Mouse (Mus musculus) stomach, embryonic 14.5 days (tissue): ENCODE measurements around the gene Hist1h4k. TPM values are rescaled to one million over a fixed set of nuclear protein-coding genes. Genes with fewer than 3 reads are reported as not detected.
"Not testable (repeated sequence)": the region's sequence is repeated elsewhere in the genome, so short reads cannot be mapped to it uniquely, and the experiment has no call there.

Source experiments
- ATAC-seq: fragments of 200-750 bp; cut with Nextera tagmentation; 2 replicates; pipeline ENCODE4 v1.8.0; 2017; ENCODE audit warnings: low read depth, moderate TSS enrichment; ENCODE audit not compliant: insufficient number of reproducible peaks, insufficient read depth, low FRiP score
- H3K27ac ChIP-seq: fragments of 300-500 bp; sonication (generic); 2 replicates; pipeline ENCODE4 v1.5.1; 2014; ENCODE audit warnings: mild to moderate bottlenecking, low read length, moderate library complexity, mixed read lengths
- H3K27me3 ChIP-seq: fragments of 300-500 bp; sonication (generic); 2 replicates; pipeline ENCODE4 v1.6.1; 2014; ENCODE audit warnings: low read length, control low read depth, mixed read lengths; ENCODE audit not compliant: control insufficient read depth, insufficient read depth
- H3K36me3 ChIP-seq: fragments of 300-500 bp; sonication (generic); 2 replicates; pipeline ENCODE4 v1.6.1; 2014; ENCODE audit warnings: mild to moderate bottlenecking, control low read depth, low read length, moderate library complexity, mixed read lengths; ENCODE audit not compliant: control insufficient read depth, insufficient read depth
- H3K4me1 ChIP-seq: fragments of 300-500 bp; sonication (generic); 2 replicates; pipeline ENCODE4 v1.6.1; 2014; ENCODE audit warnings: low read length, control low read depth, mixed read lengths; ENCODE audit not compliant: control insufficient read depth, insufficient read depth
- H3K4me2 ChIP-seq: fragments of 300-500 bp; sonication (generic); replicated peaks from 2 replicates; pipeline ENCODE4 v1.6.1; 2014; ENCODE audit warnings: low read depth, low read length, control low read depth
- H3K4me3 ChIP-seq: fragments of 300-500 bp; sonication (generic); 2 replicates; pipeline ENCODE4 v1.5.1; 2014; ENCODE audit warnings: low read depth, low read length, control low read depth
- H3K9ac ChIP-seq: fragments of 300-500 bp; sonication (generic); replicated peaks from 2 replicates; pipeline ENCODE4 v1.6.1; 2014; ENCODE audit warnings: low read depth, mild to moderate bottlenecking, control low read depth, low read length, moderate library complexity, mixed read lengths
- H3K9me3 ChIP-seq: fragments of 300-500 bp; sonication (generic); 2 replicates; pipeline ENCODE4 v1.6.1; 2016; ENCODE audit warnings: low read depth, low read length, control low read depth; ENCODE audit not compliant: control insufficient read depth
- WGBS: fragments of 180-500 bp; shearing (Covaris S2); extraction: QIAGEN DNeasy Blood & Tissue Kit; methylation state at CpG from one replicate; pipeline ENCODE4 v1.1.7; 2014; 5-methylcytosine and 5-hydroxymethylcytosine counted together
- polyA plus RNA-seq: library from polyadenylated mRNA; unstranded; fragments of >200 nt; fragmentation: Nextera tagmentation; extraction: Ambion mirVana; gene quantifications from 2 replicates; pipeline ENCODE4 v1.2.1, GENCODE M21; 2014

Gene Hist1h4k
- polyA plus RNA-seq, 1 experiment from 2014 or later: 13.1 TPM

DNA sequence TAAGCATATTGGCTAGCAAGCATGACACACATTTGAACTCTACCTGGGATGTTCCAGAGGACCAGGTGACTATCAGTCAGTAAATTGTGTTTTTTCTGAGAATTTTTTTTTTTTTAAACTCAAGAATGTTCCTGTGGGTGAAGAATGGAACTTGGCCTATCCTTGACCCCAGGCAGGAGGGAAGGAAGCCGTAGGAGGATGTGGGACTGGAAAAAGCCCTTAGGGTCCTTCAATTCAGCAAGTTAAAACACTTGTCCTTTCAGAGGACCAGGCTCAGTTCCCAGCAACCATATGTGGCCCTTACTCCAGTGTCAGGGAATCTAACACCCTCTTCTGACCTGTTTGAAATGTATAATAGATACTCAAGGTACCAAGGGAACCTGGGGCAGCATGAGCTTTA, 20.8 kb downstream of the Hist1h4k start:
- no peaks in the 10 kb centered on the region for H3K9me3 ChIP-seq
- 64% methylated on average over 1 of the region's 1 CpGs for WGBS
- H3K36me3 ChIP-seq: no peaks in the 10 kb centered on the region
- H3K9ac ChIP-seq: no peak overlapping the region
- no peak for ATAC-seq
- no peaks in the 10 kb centered on the region for H3K4me1 ChIP-seq
- H3K27me3 ChIP-seq: no peaks in the 10 kb centered on the region
- no peak overlapping the region for H3K27ac ChIP-seq
- H3K4me3 ChIP-seq: no peak overlapping the region
- no peak overlapping the region for H3K4me2 ChIP-seq

DNA sequence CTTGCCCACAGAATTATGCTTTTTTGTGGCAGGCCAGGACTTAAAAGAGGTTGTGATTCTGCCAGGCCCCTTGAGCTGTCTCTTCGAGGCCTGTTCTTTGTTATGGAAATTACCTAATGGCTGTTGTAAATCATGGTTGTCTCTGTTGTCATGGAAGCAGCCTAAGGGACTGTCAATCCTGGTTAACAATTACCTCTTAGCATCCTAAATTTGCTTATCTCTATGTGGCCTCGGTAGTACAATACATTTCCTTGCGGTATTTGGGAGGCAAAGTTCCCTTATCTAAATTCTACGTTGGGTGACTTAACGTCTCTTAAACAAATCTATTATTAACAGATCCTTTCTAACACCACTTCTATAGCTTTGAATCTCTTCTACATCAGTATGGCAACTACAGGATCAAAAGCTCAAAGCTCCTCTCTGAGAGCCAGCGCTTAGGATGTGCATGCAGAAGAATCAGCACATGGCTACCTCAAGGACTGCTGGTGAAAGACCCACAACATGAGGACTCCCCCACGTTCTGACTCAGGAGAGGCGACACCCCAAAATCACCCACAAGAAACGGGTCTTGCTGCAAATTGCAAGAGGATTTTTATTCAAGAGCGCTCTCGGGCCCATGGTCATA, 22.2 kb downstream of the Hist1h4k start:
- WGBS: 35% methylated on average over 11 of the region's 11 CpGs
- no peaks in the 10 kb centered on the region for H3K27me3 ChIP-seq
- H3K36me3 ChIP-seq: no peaks in the 10 kb centered on the region
- no peak overlapping the region for H3K9ac ChIP-seq
- no peak overlapping the region for H3K4me3 ChIP-seq
- no peak overlapping the region for H3K27ac ChIP-seq
- no peaks in the 10 kb centered on the region for H3K9me3 ChIP-seq
- no peaks in the 10 kb centered on the region; the same call in 1 of the 2 replicates for H3K4me1 ChIP-seq
- no peak overlapping the region for H3K4me2 ChIP-seq
- no peak for ATAC-seq

DNA sequence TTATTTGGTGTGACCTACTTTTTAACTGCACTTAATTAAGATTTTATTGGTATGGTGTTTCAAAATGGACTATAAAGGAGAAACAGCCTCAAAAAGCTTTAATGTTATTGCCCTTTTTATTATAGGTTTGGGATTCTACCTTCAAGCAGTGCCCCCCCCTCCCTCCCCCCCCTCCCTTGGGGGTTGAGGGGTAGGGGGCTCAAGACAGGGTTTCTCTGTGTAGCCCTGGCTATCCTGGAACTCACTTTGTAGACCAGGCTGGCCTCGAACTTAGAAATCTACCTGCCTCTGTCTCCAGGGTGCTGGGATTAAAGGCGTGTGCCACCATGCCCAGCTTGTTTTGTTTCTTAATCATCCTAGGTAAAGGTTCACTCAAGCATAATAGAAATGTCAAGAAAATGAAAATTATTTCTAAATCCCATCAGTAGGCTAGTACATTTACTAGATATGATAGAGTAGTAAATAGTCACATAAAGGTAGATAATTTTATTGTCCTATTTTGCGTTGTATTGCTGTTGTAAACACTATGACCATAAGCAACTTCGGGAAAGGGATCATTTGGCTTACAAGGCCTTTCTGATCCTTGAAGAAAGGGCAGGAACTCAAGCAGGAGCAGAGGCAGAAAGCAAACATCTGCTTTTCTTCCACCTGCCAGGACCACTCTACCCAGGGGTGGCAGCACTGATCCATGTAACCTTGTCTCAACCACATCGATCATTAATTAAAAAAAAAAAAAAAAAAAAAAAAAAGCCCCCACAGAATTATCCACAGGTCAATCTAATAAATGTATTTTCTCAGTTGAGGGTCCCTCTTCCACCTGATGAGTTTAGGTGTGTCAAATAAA, 27.1 kb downstream of the Hist1h4k start:
- H3K4me2 ChIP-seq: peak overlapping the region; percentile 36
- H3K9me3 ChIP-seq: no peaks in the 10 kb centered on the region
- H3K36me3 ChIP-seq: no peaks in the 10 kb centered on the region
- peak overlapping the region; percentile 25; the same call in 1 of the 2 replicates for H3K4me3 ChIP-seq
- H3K4me1 ChIP-seq: peaks cover 13% of the 10 kb centered on the region; the same call in 1 of the 2 replicates
- H3K9ac ChIP-seq: no peak overlapping the region; the same call in 1 of the 2 replicates
- no peaks in the 10 kb centered on the region for H3K27me3 ChIP-seq
- peak overlapping the region; percentile 89; the same call in 1 of the 2 replicates for H3K27ac ChIP-seq
- no peak for ATAC-seq
- WGBS: 29% methylated on average over 5 of the region's 5 CpGs

DNA sequence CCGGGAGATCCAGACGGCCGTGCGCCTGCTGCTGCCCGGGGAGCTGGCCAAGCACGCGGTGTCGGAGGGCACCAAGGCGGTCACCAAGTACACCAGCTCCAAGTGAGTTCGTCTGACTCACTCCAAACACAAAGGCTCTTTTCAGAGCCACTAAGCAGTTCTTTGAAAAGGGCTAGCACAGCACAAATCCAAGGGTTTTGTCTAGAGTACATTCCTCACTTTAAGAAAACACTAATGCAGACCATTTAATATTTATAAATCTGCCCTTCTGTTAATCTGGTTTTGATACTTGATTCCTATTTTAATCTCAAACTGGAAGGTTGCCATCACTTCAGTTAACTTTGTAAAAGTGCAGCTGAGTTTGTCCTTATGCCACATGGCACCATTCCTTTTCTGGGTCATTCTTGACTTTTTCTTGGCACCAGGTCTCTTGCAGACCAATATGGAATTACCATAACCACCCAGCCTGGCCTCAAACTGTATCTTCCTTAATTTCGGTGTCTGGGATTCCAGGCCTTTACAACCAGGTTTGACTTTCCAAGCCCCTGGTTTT, 27.9 kb downstream of the Hist1h4k start:
- Histone ChIP-seq H3K4me3 (peak overlapping the region; percentile 25), H3K27me3 (no peaks in the 10 kb centered on the region), H3K9me3 (no peaks in the 10 kb centered on the region), H3K4me2 (peak overlapping the region; percentile 36), H3K9ac (peak overlapping the region; percentile 30; the same call in 1 of the 2 replicates), H3K27ac (peak overlapping the region; percentile 89), H3K4me1 (peaks cover 13% of the 10 kb centered on the region; the same call in 1 of the 2 replicates), H3K36me3 (no peaks in the 10 kb centered on the region)
- 2% methylated on average over 11 of the region's 11 CpGs for WGBS
- ATAC-seq: peak; percentile 11; the same call in 1 of the 2 replicates

DNA sequence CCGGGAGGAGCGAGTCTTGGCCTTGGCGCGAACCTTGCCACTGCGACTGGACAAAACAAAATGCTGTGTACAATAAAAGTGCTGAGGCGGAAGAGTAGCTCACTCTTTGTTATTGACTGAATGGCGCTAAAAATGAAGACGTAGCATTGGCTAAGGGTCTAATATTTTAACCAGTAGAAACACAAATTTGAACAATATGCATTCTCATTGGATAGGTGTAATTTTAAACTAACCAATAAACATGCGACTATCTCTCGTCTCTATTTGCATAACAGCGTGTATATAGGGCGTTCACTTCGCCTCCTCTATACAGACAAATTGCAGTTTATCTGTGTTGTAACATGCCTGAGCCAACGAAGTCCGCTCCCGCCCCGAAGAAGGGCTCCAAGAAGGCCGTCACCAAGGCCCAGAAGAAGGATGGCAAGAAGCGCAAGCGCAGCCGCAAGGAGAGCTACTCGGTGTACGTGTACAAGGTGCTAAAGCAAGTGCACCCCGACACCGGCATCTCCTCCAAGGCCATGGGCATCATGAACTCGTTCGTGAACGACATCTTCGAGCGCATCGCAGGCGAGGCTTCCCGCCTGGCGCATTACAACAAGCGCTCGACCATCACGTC, 28.4 kb downstream of the Hist1h4k start, which contains the start of gene Hist1h2bm:
Hist1h2bm (plus strand) TSS at position 288 of the 616 bp plus-strand sequence.
- not testable (repeated sequence) for H3K36me3 ChIP-seq, H3K27me3 ChIP-seq, H3K9me3 ChIP-seq
- peak within 1 kb of the TSS; percentile 42 for H3K4me2 ChIP-seq
- H3K4me1 ChIP-seq: peaks cover 13% of the 10 kb centered on the region; the same call in 1 of the 2 replicates
- peak within 1 kb of the TSS; percentile 89 for H3K27ac ChIP-seq
- peak; percentile 97 for ATAC-seq
- H3K4me3 ChIP-seq: peak within 1 kb of the TSS; percentile 39
- peak within 1 kb of the TSS; percentile 36; the same call in 1 of the 2 replicates for H3K9ac ChIP-seq
- WGBS: under 1% methylated on average over 37 of the region's 37 CpGs

DNA sequence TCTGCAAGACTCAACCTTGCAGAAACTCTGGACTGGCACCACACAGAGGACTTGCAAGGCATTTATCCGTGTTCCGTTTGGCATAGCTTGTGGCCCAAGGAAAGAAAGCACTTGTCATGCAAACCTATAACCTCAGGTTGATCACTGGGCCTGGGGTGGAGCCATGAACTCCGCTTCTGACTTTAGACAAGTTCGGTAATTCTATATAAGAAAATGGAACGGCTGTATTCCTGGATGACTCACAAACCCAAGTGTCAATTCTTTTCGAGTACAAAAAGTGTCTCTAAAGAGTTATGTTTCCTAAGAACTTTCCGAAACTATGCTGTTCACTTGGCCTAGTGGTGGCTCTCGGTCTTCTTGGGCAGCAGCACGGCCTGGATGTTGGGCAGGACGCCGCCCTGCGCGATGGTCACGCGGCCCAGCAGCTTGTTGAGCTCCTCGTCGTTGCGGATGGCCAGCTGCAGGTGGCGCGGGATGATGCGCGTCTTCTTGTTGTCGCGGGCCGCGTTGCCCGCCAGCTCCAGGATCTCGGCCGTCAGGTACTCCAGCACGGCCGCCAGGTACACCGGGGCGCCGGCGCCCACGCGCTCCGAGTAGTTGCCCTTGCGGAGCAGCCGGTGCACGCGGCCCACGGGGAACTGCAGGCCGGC, 29.1 kb downstream of the Hist1h4k start:
- WGBS: 2% methylated on average over 19 of the region's 44 CpGs
- Histone ChIP-seq H3K27ac (peak overlapping the region; percentile 82), H3K4me2 (peak overlapping the region; percentile 42), H3K4me1 (peaks cover 13% of the 10 kb centered on the region; the same call in 1 of the 2 replicates), H3K4me3 (peak overlapping the region; percentile 39), H3K9ac (peak overlapping the region; percentile 36; the same call in 1 of the 2 replicates)
- not testable (repeated sequence) for H3K36me3 ChIP-seq, H3K9me3 ChIP-seq, H3K27me3 ChIP-seq
- peak; percentile 0; the same call in 1 of the 2 replicates for ATAC-seq

DNA sequence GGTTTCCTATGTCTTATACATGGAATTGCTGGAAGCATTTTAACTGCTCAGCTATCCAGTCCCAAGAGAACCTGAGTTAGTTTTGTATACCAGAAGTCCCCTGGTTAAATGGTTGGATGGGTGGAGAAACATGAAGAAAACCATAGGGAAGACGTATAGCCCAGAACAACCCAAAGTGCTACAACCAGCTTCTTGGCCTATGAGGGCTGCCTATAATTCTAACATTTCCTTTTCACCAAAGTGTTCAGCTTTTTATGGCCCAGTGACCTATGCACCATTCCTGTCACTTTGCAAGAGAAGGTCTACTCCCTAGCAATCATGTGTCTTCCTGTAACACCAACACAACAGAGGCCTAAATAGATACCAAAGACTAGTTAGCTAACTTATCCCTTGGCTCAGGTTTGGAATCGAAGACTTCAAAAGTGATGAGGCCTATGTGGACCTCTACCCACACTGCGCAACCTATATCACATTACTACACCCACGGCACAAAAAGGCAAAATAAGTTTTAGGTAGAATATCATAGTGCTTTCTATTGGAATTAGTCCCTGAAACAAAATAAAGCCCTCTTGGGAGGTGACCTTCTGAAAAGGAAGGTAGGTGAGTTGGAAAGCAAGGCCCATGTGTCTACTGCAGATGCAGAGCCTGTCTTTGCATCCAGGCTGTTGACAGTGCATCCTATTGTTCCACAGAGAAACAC, 31.8 kb downstream of the Hist1h4k start:
- H3K27me3 ChIP-seq: no peaks in the 10 kb centered on the region
- H3K4me1 ChIP-seq: peaks cover 20% of the 10 kb centered on the region; the same call in 1 of the 2 replicates
- H3K36me3 ChIP-seq: no peaks in the 10 kb centered on the region
- H3K9ac ChIP-seq: peak overlapping the region; percentile 73
- peak overlapping the region; percentile 41 for H3K4me3 ChIP-seq
- no peaks in the 10 kb centered on the region for H3K9me3 ChIP-seq
- H3K4me2 ChIP-seq: peak overlapping the region; percentile 56
- ATAC-seq: no peak
- WGBS: 55% methylated on average over 4 of the region's 4 CpGs
- H3K27ac ChIP-seq: peak overlapping the region; percentile 88
